Mouse (Mus musculus): Measurements from ENCODE around the gene Metrn. TPM values are rescaled to one million over a fixed set of nuclear protein-coding genes. Genes with fewer than 3 reads are reported as not detected.
A peak's percentile ranks its signal among the peaks of the same experiment; 100 is the strongest.

Metrn gene
- polyA plus RNA-seq, 3 experiments from 2014 or later: 3.3 to 5.7 (median 5.6) TPM

GRCm38 (mm10) chr17:25806507-25806906, 9.6 kb upstream of the Metrn start:
- ATAC-seq: no peak

- ATAC-seq: no peak
These were observed 6.0 kb upstream of the Metrn start for GRCm38 (mm10) chr17:25802825-25803517.

GRCm38 (mm10) chr17:25801029-25801428, 4.1 kb upstream of the Metrn start:
- ATAC-seq: peak; percentile 74

- ATAC-seq: no peak
These were observed 645 bp downstream of the Metrn start for GRCm38 (mm10) chr17:25796211-25796771.

GRCm38 (mm10) chr17:25795609-25796092, 1.3 kb downstream of the Metrn start, which contains the start of gene AC134908.4:
TSS of gene AC134908.4 (minus strand) at chr17:25795659.
- ATAC-seq: no peak

- no peak for ATAC-seq
These were observed 1.9 kb downstream of the Metrn start for GRCm38 (mm10) chr17:25794998-25795397.

- ATAC-seq: no peak
These were observed 2.7 kb downstream of the Metrn start for GRCm38 (mm10) chr17:25794197-25794596.

GRCm38 (mm10) chr17:25792615-25793014, 4.3 kb downstream of the Metrn start, which contains the start of gene Fam173a:
TSS of gene Fam173a (minus strand) at chr17:25792901.
- ATAC-seq: peak; percentile 86

- ATAC-seq: peak; percentile 63
These were observed 5.0 kb downstream of the Metrn start for GRCm38 (mm10) chr17:25791843-25792527.

- no peak for ATAC-seq
These were observed 5.6 kb downstream of the Metrn start for GRCm38 (mm10) chr17:25791320-25791842.

- no peak for ATAC-seq
These were observed 10.0 kb downstream of the Metrn start for GRCm38 (mm10) chr17:25786781-25787504.

- no peak for ATAC-seq
These were observed 10.7 kb downstream of the Metrn start, which contains the start of gene Ccdc78 for GRCm38 (mm10) chr17:25786280-25786679. TSS of gene Ccdc78 (plus strand) at chr17:25786580.

- ATAC-seq: peak; percentile 88
These were observed 11.6 kb downstream of the Metrn start, which contains the start of gene Haghl for GRCm38 (mm10) chr17:25785281-25785745. TSS of gene Haghl (minus strand) at chr17:25785673.

GRCm38 (mm10) chr17:25783861-25784574, 12.9 kb downstream of the Metrn start:
- ATAC-seq: no peak

- no peak for ATAC-seq
These were observed 13.8 kb downstream of the Metrn start for GRCm38 (mm10) chr17:25783086-25783485.

- ATAC-seq: no peak
These were observed 15.6 kb downstream of the Metrn start for GRCm38 (mm10) chr17:25781339-25781738.

- ATAC-seq: no peak
These were observed 19.0 kb downstream of the Metrn start for GRCm38 (mm10) chr17:25777948-25778347.

- no peak for ATAC-seq
These were observed 21.4 kb downstream of the Metrn start for GRCm38 (mm10) chr17:25775318-25776062.

- ATAC-seq: peak; percentile 91
These were observed 23.3 kb downstream of the Metrn start, which contains the start of gene Narfl for GRCm38 (mm10) chr17:25773549-25774120. TSS of gene Narfl (plus strand) at chr17:25773776.

- ATAC-seq: no peak
These were observed 27.6 kb downstream of the Metrn start for GRCm38 (mm10) chr17:25769331-25769730.
